Mouse (Mus musculus): ENCODE measurements around the gene Aurka.

GRCm38 (mm10) chr2:172370411-172371223, at the start of gene Aurka, which contains the start of gene Cstf1:
- TF ChIP-seq CTCF (IDR thresholded peaks at IDR 0.05; ENCODE audit: control insufficient read depth, insufficient read depth, insufficient read length) (no peak), USF1 (IDR thresholded peaks at IDR 0.05; ENCODE audit: low read depth) (peak; percentile 76), MAX (IDR thresholded peaks at IDR 0.05) (peak; percentile 97), FOSL1 (IDR thresholded peaks at IDR 0.05; ENCODE audit: insufficient read depth, low read length, poor library complexity, severe bottlenecking) (no peak)
